Mouse (Mus musculus): ENCODE data around the gene Tmod3.

Gene Tmod3

DNA sequence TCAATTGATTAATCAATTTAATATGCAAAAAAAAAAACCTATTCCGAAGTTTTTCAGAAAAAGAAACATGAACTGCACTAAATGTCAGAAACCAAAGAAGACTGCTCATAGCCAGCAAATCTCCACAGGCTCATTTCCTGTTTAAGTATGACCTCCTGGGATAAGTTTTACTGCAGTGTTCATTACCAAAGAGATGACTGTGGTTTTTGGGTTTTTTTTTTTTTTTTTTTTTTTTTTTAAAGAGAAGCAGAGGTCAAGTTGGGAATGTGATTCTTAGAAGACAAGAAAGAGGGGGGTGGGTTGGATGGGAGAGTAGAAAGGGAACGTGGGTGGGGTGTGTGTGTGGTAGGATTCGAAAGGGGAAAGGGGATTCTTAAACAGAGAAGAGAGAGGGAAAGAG is 1.1 kb downstream of the Tmod3 start:
- ATAC-seq (ENCODE audit: low TSS enrichment), result no peak

DNA sequence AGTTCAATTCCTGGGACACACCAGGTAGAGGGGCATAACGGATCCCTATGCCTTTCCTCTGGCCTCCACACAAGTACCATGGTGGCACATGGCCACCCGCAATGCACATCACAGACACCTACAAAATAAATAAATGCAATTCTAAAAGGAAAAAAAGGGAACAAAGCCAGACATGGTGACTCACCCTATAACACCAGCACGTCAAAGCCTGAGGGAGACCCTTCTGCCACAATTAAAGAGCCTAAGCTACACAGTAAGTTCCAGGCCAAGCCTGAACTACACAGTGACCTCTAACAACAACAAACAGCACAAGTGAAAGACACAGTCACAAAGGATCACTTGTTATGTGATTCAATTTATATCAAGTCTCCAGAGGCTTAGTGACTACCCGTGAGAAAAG is 5.7 kb downstream of the Tmod3 start:
- ATAC-seq (ENCODE audit: low TSS enrichment), result no peak

DNA sequence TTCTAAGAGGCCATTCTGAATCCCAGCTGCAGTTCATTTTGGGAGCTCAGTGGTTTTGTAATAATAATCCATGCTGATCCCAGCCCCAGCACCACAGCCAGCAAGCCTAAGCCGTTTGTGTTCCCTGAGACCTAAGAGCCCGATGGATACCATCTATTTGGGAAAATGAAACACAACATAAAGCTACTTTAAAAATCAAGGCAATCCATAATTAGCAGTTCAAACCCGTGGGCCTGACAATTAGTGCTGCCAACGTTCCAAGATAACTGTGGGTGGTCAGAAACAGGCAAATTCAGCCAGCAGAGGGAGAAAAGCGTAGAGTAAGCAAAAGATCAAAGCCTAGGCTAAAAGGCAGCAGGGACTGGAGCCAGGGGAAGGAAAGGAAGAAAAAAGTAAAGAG is 8.1 kb downstream of the Tmod3 start:
- peak; percentile 60; the same call in 1 of the 2 replicates for ATAC-seq (ENCODE audit: low TSS enrichment)

DNA sequence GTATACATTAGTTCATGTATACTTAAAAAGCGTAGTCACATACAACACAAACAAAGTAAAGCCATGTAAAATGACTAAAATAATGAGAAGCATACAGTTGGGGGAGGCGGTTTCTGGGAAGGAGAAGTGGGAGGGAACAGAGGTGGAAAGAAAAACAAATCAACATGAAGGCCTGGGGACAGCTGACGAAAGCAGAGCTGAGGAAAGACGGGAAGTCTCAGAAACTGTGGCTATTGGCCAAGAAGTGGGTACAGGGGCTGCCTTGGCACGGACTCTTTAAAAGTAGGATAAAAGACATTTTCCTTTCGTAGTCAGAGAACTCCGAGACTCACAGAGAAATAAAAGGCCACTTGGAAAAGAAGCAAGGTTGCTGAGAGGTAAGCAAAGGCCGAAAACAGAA is 10.4 kb downstream of the Tmod3 start:
- no peak for ATAC-seq (ENCODE audit: low TSS enrichment)

DNA sequence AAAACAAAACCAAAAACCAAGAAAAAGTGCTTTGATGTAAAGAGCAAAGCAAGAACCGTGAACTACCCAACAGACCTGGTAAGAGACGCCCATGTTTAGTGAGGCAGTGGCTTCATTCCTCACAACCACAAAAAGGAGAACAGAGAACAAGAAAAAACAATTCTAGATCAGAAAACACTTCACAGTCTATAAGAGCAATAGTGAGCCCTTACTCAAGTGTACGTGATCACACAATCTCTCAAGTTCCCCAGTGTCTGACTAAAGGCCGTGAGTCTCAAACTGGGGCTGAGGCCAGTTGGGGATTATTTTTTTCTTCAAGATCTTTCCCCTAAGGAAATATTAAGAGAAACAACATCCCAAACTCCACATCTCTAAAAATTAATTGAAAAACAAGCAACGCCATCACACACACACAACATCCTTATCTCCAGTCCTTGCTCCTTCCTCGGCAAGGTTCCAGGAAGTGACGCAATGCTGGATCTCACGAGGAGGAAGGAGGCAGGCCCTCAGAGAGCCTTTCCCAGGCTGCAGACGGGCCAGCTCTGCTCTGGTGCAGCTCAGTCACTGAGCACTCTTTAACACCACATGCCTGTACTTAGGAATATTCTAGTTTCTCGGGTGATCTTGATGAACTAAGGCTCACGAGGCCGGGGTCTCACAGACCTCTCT is 12.4 kb downstream of the Tmod3 start:
- ATAC-seq (ENCODE audit: low TSS enrichment), result 0 out of 2 replicates have a peak, but pooled peaks have one; percentile 33

DNA sequence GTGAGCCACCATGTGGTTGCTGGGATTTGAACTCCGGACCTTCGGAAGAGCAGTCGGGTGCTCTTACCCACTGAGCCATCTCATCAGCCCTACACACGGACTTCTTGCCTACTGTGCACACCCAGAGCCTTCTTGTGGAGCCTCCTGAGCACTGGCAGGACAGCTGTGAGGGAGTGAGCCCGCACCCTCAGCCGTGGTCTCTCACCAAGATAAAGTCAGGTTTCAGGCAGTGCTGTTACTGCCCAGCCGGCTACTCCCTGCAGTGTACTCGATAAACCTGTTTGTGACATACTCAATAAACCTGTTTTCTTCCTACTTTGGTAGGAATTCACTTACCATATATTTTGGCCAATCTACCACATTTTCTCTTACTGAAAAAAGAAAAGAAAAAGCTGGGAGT is 13.9 kb downstream of the Tmod3 start:
- ATAC-seq (ENCODE audit: low TSS enrichment), result no peak

DNA sequence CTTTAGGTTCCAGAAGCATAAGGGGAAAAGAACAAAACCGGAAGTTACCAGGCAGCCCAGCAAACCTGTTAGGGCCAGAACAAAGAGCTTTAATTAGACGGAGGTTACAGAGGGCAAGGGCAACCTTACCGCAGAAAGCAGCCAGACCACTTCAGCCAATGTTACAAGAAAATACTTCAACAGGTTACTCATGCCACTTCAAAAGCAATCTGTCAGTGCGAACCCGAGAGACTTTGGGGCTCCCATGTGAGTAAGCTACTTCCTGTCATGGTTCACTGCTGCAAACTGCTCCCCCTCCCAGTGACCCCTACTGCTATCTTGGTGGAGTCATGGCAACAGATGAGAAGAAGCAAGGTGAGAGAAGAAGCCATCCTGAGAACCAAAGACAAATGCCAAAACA is 18.0 kb downstream of the Tmod3 start:
- ATAC-seq (ENCODE audit: low TSS enrichment), result no peak

DNA sequence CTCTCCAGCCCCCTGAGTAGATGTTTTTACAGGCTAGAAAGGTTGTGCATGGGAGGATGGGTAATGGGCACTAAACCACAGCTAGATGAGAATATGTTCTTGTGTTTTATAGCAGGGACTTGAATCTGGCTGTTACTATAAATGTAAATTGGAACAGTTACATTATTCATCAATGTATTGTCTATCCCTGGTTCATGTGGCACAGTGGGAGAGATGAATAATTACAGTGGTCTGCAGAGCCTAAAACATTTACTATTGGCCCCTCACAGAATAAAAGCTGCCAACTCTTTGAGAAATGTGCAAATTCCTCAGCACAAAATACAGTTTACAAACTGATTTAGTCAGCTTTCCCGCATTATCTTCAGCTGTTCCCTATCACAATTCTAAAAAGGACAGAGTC is 23.0 kb downstream of the Tmod3 start:
- ATAC-seq (ENCODE audit: low TSS enrichment), result no peak

DNA sequence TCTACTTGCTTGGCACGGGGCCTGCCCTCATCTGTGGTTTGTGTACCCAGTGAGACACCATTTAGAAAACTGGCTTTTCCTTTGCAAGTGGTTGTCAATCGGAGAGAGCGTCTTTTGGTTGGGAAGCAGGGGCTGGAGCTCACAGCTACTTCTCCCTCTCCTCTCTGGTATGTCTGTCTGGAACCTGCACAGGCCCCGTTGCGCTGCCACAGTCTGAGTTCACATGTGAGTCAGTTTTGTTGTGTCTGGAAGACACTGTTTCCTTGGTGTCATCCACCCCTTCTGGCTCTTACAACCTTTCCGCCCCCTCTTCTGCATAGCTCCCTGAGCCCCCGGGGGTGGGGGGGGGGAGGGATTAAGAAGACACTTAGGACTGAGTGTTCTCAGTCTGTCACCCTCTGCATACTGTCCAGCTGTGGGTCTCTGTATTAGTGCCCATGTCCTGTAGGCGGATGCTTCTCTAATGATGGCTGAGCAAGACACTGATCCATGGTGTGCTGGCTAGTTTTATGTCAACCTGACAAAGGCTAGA is 25.0 kb downstream of the Tmod3 start:
- no peak for ATAC-seq (ENCODE audit: low TSS enrichment)

DNA sequence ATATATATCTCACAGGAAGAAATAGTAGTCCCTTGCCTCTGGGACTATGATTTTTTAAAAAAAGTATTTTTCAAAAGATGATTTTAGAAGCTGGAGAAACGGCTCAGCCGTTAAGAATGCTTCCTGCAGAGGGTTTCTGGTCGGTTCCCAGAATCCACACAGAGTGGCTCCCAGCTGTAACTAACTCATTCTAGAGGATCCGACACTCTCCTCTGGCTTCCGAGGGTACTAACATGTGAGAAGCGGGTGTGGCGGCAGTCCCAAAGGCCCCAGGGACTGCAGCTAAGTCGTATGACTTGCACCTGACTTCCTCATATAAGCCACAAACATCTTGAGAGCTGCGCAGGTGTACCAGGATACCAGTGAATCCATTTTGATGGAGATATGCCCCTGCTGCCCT is 26.5 kb downstream of the Tmod3 start:
- ATAC-seq (ENCODE audit: low TSS enrichment), result peak; percentile 51

DNA sequence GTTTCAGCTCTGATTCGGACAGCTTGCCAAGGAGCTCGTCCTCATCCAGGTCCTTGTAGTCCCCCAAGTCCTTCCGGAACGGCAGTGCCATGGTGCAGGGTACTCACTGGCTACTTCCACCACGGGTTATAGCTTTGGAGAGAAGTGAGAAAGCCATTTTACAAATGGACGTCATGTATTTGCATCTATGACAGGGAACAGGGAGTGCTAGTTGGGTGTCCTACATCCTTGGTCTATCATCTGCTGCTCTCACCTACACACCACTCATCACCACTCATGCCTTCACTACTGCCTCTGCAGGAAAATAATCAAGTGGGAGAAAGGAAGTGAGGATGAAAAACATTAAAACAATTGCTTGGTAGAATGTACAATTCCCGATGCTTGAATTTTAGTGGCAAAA is 27.0 kb downstream of the Tmod3 start:
- ATAC-seq (ENCODE audit: low TSS enrichment), result peak; percentile 80; the same call in 1 of the 2 replicates

DNA sequence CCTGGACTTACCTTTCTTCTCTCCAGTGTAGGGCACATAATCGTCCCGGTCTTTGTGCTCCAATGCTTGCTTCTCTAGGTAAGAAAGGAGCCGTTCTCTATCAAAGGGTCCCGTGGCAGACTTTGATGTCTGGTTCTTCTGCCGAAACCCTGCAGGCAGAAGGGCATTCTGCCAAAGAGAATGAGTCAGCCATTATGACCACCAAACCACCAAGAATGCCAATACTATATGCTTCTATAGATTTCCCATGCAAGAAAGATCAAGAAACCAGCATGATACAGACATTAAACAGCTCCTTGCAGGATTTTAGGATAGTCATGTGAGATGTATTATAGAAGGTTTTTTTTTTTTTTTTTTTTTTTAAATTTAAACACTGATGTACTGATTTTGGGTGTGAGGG is 30.1 kb downstream of the Tmod3 start:
- no peak for ATAC-seq (ENCODE audit: low TSS enrichment)

DNA sequence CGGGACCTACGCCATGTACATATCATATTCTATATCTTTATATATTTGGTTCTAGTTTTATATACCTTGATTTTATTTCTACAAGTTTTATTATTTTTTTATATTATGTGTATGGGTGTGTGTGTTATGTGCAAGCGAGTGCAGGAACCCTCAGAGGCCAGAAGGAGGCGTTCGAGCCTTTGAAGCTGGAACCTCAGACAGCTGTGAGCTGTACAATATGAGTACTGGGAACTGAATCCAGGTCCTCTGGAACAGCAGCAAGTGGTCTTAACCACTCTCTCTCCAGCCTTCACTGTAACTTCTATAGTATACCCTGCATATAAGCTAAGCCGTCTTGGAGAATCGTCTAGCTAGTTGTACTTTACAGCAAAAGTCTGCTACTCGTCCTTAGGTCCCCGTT is 31.4 kb downstream of the Tmod3 start:
- no peak for ATAC-seq (ENCODE audit: low TSS enrichment)

DNA sequence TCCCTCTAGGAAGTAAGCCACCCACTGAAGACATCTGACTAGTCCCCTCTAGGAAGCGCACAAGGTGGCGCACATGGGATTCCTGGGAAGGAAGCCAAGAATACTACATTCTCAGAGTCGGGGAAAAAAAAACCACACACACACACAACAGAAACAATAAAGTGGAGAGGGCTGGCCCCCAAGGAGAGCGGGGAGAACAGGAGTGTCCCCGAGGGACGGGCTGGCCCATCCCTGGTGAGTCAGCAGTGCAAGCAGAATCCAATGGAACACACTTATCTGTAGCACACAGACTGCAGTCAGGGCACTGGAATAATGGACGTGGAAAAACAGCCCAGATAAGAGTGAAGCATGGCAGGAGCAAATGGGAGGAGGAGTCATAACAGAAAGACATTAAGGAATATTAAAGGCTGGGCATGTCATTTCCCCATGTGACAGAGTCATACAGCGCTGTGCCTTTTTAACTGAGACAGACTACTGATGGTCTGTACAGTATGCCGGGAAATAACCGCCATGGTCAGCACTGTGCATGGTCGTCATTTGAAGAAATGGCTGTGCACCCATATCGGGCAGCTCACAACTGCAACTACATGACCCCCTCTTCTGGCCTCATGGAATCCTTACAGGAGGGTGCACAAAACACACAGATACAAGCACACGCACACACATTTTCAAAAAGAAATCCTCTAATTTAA is 31.9 kb downstream of the Tmod3 start:
- ATAC-seq (ENCODE audit: low TSS enrichment), result peak; percentile 41; the same call in 1 of the 2 replicates

DNA sequence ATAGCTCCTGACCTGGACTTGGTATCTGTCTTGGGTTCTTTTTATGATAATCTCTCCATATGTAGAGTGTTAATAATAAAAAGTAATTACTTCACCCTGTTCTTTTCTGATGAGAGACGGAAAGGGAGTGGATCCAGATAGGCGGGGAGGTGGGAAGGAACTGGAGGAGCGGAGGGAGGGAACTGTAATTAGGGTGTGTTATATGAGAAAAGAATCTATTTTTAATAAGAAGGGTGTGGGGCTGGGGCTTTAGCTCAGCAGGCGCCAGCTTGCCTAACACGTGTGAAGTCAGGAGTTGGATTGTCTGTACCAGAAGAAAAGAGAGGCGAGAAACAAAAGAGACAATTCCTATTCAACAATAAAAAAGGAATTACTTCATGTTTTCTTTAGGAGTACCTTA is 35.8 kb downstream of the Tmod3 start:
- no peak; the same call in 1 of the 2 replicates for ATAC-seq (ENCODE audit: low TSS enrichment)

DNA sequence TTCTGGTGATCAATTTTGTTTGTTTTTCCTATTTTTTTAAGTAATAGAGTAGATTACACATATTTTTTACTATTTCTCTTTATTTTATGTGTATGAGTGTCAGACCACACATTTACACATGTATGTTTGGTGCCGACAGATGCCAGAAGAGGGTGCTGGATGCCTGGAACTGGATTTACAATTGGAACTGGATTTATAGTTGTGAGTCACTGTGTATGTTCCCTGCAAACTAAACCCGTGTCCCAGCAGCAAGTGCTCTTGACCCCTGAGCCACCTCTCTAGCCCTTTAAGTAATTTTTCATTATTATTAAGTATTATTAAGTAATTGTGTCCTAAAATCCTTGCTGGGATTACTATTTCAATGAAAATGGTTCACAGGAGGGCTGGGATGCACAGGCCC is 37.2 kb downstream of the Tmod3 start:
- no peak for ATAC-seq (ENCODE audit: low TSS enrichment)

DNA sequence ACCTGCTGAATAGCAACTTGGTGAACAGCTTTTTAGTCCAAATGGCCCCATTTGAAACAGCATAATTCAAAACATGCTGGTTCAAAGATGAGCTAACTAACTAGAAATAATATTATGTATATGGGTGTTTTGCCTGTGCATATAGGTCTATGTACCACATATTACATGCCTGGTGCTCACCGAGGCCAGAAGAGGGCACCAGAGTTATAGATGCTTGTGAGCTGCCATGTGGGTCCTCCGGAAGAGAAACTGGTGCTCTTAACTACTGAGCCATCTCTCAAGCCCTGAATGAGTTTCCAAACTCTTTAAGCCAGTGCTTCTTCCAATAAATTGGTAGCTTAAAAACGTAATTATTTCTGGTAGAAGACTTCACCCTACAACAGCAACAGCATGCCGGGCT is 37.7 kb downstream of the Tmod3 start:
- peak; percentile 56; the same call in 1 of the 2 replicates for ATAC-seq (ENCODE audit: low TSS enrichment)

DNA sequence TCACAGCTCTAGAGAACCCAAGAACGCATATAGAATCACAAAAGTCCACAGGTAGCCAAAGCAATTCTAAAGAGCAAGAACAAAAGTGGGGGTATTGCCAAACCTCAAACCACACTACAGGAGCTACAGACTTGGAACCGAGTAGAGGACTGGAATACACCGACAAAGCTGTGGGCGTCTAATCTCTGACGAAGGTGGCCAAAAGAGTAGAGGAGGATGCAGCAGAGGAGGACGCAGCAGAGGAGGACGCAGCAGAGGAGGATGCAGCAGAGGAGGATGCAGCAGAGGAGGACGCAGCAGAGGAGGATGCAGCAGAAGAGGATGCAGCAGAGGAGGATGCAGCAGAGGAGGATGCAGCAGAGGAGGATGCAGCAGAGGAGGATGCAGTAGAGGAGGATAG is 38.5 kb downstream of the Tmod3 start:
- ATAC-seq (ENCODE audit: low TSS enrichment), result peak; percentile 64; the same call in 1 of the 2 replicates

DNA sequence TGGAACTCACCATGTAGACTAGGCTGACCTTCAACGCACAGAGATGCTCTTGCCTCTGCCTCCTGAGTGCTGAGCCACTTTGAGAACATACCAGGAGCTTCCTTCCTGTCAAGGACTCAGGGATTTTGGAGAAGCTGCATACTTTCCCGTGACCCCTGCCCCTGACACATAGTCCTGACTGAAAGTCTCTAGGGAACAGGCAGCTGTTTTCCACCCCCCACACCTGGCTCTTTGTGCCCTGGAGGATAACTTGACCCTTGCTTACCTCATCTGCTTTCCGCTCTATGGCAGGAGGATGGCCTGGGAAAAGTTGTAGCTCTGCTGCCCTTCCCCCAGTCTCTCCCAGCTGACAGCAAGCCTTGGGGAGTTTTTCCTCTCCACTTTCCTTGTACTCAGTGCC is 41.7 kb downstream of the Tmod3 start:
- no peak for ATAC-seq (ENCODE audit: low TSS enrichment)

DNA sequence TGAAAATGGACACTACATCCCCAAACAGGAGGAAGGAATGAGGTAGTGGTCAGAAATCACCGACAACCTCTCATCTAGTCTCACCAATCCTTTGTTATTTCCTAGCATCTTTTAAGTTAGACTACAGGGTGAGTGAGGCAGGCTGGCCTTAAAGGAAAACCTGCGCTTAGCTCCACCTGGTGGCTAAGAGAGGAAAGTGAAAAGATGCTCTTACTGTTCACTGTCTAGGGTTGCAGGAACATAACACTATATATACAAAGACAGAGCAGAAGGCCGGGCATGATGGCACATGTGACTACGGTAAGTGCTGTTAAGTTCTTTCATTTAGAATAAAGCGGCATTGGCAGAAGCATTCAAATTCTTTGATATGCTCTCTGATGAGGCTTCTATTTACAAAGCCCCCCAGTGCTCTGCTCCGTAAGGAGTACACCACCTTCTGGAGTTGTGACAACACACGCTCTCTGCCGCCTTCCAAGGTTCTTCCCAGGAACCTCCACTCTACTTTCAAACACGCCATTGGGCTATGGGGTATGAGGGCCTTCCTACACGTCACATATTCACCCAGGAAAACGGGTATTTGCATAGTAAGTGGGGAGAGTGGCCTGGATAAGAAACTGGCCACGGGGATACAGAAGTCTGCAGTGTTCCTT is 43.9 kb downstream of the Tmod3 start:
- ATAC-seq (ENCODE audit: low TSS enrichment), result peak; percentile 83

DNA sequence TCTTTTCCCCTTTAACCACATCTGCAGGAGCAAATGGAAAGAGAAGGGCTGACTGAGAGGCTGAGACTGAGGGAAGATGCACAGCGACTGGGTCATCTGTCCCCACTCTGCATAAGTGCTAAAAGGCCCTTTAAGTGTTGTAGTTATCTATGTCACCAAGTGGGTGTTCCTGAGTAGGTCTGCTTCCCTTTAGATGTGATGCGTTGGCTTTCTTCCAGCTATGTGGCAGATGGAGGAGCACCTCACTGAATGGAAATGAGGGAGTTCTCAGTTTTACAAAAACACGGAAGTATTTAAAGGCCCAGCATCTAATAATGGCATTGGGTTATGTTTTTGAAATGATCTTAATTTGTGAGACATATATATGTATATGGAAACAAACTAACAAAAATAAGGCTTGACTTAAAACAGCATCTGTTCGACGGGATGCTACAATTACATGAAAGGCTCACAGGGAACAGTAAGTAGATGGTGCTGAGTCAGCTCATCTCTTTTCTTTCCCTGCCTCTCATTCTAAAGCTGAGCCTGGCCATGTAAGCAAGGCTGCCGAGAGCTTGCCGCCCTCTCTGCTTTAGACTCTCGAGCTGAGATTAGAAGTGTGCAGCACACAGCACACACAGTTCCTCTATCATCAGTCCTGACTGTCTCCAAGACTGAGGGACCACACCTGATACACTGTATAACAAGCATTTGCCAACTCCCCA is 48.1 kb downstream of the Tmod3 start:
- ATAC-seq (ENCODE audit: low TSS enrichment), result peak; percentile 72

DNA sequence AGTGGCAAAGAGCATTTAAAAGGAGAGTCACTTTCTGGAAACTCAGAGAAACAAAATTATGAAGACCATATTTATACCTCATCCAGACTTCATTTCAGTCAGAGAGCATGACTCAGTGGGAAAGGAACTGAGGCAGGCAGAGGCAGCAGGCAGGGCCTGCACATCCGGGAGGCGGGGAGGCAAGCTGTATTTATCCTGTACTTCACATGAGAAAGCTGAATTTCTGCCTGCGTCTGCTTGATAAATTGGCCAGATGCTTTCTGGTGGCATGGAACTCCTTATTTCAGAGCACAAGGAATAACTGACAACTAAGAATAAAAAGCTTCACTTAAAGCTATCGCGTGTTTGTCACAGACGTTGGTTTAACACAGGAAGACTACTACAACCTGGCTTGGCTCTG is 55.1 kb downstream of the Tmod3 start:
- ATAC-seq (ENCODE audit: low TSS enrichment), result peak; percentile 84

All from frontal cortex, adult (tissue).